Mouse (Mus musculus) activated CD4-positive, CD25-positive, alpha-beta regulatory T cell (primary cell): ENCODE measurements around the gene Trp53inp2. TPM values are rescaled to one million over a fixed set of nuclear protein-coding genes. Genes with fewer than 3 reads are reported as not detected.

ENCODE experiments used
- polyA plus RNA-seq, 2 experiments: library from polyadenylated mRNA; unstranded; fragments of 100-300 nt; shearing (Covaris generic); gene quantifications; one replicate each; pipeline ENCODE4 v1.2.1; 2017

Trp53inp2 gene
- 1 to 10 TPM; 2.0 to 3.9 TPM for polyA plus RNA-seq

GRCm38 (mm10) chr2:155380261-155381059, at the start of gene Trp53inp2:
Gene Trp53inp2, plus strand, starts transcription at chr2:155381059.

GRCm38 (mm10) chr2:155356971-155357591, 23.8 kb upstream of the Trp53inp2 start, which contains the start of gene Pigu:
Gene Pigu, minus strand, starts transcription at chr2:155357430.

Other genes with a start within 250 kb of the Trp53inp2 start
- 10 to 100 TPM; 78.6 to 80.7 TPM for gene Itch, start 247.6 kb upstream of the Trp53inp2 start, polyA plus RNA-seq
- gene Dynlrb1, start 144.5 kb upstream of the Trp53inp2 start, polyA plus RNA-seq, result 100 to 1,000 TPM; 333 to 354 TPM
- gene Map1lc3a, start 104.8 kb upstream of the Trp53inp2 start, polyA plus RNA-seq, result 10 to 100 TPM; 14.2 to 14.8 TPM
- 10 to 100 TPM; 42.5 to 44.1 TPM for gene Pigu, start 23.6 kb upstream of the Trp53inp2 start, polyA plus RNA-seq
- gene Ncoa6, start 92.8 kb downstream of the Trp53inp2 start, polyA plus RNA-seq, result 10 to 100 TPM; 22.8 to 22.9 TPM
- gene Acss2, start 136.9 kb downstream of the Trp53inp2 start, polyA plus RNA-seq, result 10 to 100 TPM; 55.1 to 66.8 TPM
- gene Ggt7, start 137.2 kb downstream of the Trp53inp2 start, polyA plus RNA-seq, result 1 to 10 TPM; 6.2 to 8.3 TPM
- 10 to 100 TPM; 15.6 to 15.7 TPM for gene Gss, start 211.8 kb downstream of the Trp53inp2 start, polyA plus RNA-seq
- gene Myh7b, start 230.2 kb downstream of the Trp53inp2 start, polyA plus RNA-seq, result under 1 TPM in 1 of 2 experiments, not detected in 1; 0.02 TPM